Mouse (Mus musculus) lung, embryonic 14.5 days (tissue): Measurements from ENCODE around the gene Bcat2. TPM values are rescaled to one million over a fixed set of nuclear protein-coding genes. Genes with fewer than 3 reads are reported as not detected.

Experiments used
- ATAC-seq: fragments of 200-750 bp; cut with Nextera tagmentation; 2 replicates; pipeline ENCODE4 v1.8.0; 2017; ENCODE audit warnings: mild to moderate bottlenecking, moderate TSS enrichment, moderate library complexity; ENCODE audit not compliant: insufficient read depth
- DNase-seq: peaks from one replicate; pipeline ENCODE4 v3.0.0-alpha.2; 2015
- H3K27ac ChIP-seq: fragments of 300-500 bp; sonication (generic); 2 replicates; pipeline ENCODE4 v1.5.1; 2014; ENCODE audit warnings: low read depth, mild to moderate bottlenecking, moderate library complexity
- H3K27me3 ChIP-seq: fragments of 300-500 bp; sonication (generic); 2 replicates; pipeline ENCODE4 v1.6.1; 2014; ENCODE audit warnings: low read length, control low read depth; ENCODE audit not compliant: insufficient read depth
- H3K36me3 ChIP-seq: fragments of 300-500 bp; sonication (generic); 2 replicates; pipeline ENCODE4 v1.6.1; 2014; ENCODE audit warnings: control low read depth; ENCODE audit not compliant: insufficient read depth
- H3K4me1 ChIP-seq: fragments of 300-500 bp; sonication (generic); 2 replicates; pipeline ENCODE4 v1.6.1; 2014; ENCODE audit warnings: antibody characterized with exemption, control low read depth; ENCODE audit not compliant: insufficient read depth
- H3K4me2 ChIP-seq: fragments of 300-500 bp; sonication (generic); 2 replicates; pipeline ENCODE4 v1.6.1; 2014; ENCODE audit warnings: mild to moderate bottlenecking
- H3K4me3 ChIP-seq: fragments of 300-500 bp; sonication (generic); 2 replicates; pipeline ENCODE4 v1.5.1; 2014; ENCODE audit warnings: low read depth, low read length
- H3K9ac ChIP-seq: fragments of 300-500 bp; sonication (generic); 2 replicates; pipeline ENCODE4 v1.6.1; 2014
- H3K9me3 ChIP-seq: fragments of 300-500 bp; sonication (generic); 2 replicates; pipeline ENCODE4 v1.6.1; 2016; ENCODE audit warnings: low read depth, low read length, control low read depth
- CTCF ChIP-seq: IDR thresholded peaks from 2 replicates; pipeline ENCODE4 v1.5.1; 2016; ENCODE audit warnings: antibody characterized with exemption, low read depth
- WGBS: fragments of 180-500 bp; shearing (Covaris S2); extraction: QIAGEN DNeasy Blood & Tissue Kit; methylation state at CpG from one replicate; pipeline ENCODE4 v1.1.7; 2014; 5-methylcytosine and 5-hydroxymethylcytosine counted together
- polyA plus RNA-seq: library from polyadenylated mRNA; unstranded; fragments of >200 nt; fragmentation: Nextera tagmentation; extraction: Ambion mirVana; gene quantifications from 2 replicates; pipeline ENCODE4 v1.2.1, GENCODE M21; 2014

Gene Bcat2
- polyA plus RNA-seq, 1 experiment from 2014 or later, result 53.4 TPM

DNA sequence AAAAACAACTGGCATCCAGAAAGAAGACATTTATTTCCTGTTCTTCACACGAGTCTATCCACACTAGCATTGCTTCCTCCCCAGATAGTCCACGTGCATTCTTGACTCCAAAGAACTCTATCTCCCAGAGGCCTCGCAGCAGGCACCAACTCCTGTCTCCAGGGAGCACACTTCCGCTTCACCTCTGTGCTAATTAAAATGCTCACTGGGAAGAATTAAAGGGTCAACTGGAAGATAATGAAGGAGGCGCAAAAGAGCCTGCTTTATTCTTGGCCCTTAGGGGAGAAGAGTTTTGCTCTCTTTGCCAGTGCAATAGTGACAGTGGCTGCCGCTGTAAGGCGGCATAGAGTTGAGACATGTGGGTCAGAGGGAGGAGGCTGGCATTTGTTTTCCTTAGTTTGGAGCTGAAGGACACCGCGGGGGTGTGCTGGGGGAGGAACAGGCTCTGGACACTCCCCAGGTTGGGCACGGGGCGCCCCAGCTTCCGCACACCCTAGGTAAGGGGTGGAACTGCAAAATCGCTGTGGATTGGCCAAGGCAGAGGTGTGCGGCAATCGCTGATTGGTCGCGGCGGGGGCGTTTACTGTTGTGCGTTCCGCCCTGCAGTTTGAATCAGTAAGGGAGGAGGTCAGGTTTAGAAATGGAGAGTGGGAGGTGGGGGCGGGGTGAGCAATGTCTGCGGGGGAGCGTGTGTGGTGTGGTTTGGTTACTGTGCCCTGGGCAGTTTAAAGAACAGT lies 2.0 kb upstream of the Bcat2 start:
- DNase-seq, result peak; percentile 98
- Histone ChIP-seq H3K27me3 (no peaks in the 10 kb centered on the region), H3K9ac (peak overlapping the region; percentile 47), H3K4me3 (peak overlapping the region; percentile 44), H3K9me3 (no peaks in the 10 kb centered on the region), H3K4me1 (peaks cover 3% of the 10 kb centered on the region; the same call in 1 of the 2 replicates), H3K4me2 (peak overlapping the region; percentile 77), H3K27ac (peak overlapping the region; percentile 84), H3K36me3 (no peaks in the 10 kb centered on the region)
- under 1% methylated on average over 24 of the region's 24 CpGs for WGBS
- no peak for TF ChIP-seq CTCF
- ATAC-seq, result peak; percentile 97

- Histone ChIP-seq H3K27ac (peak overlapping the region; percentile 87), H3K4me1 (peaks cover 3% of the 10 kb centered on the region; the same call in 1 of the 2 replicates), H3K9me3 (no peaks in the 10 kb centered on the region), H3K4me2 (peak overlapping the region; percentile 77), H3K36me3 (0 out of 2 replicates have a peak, but pooled peaks cover 3% of the 10 kb centered on the region), H3K9ac (peak overlapping the region; percentile 47), H3K27me3 (no peaks in the 10 kb centered on the region), H3K4me3 (peak overlapping the region; percentile 44)
- DNase-seq (no peak), ATAC-seq (no peak)
- no peak for TF ChIP-seq CTCF
- WGBS, result 70% methylated on average over 10 of the region's 10 CpGs
These were observed 1.1 kb upstream of the Bcat2 start for GRCm38 (mm10) chr7:45568601-45569473.

- H3K4me1 ChIP-seq, result peaks cover 3% of the 10 kb centered on the region; the same call in 1 of the 2 replicates
- no peak for ATAC-seq
- H3K9ac ChIP-seq, result no peak overlapping the region
- 36% methylated on average over 1 of the region's 1 CpGs for WGBS
- peaks cover 23% of the 10 kb centered on the region for H3K36me3 ChIP-seq
- no peak for DNase-seq
- no peak overlapping the region for H3K27ac ChIP-seq
- H3K27me3 ChIP-seq, result no peaks in the 10 kb centered on the region
- no peaks in the 10 kb centered on the region for H3K9me3 ChIP-seq
- H3K4me3 ChIP-seq, result no peak overlapping the region
- H3K4me2 ChIP-seq, result peak overlapping the region; percentile 85; the same call in 1 of the 2 replicates
- no peak for TF ChIP-seq CTCF
These were observed 2.0 kb downstream of the Bcat2 start for GRCm38 (mm10) chr7:45571966-45572365.

DNA sequence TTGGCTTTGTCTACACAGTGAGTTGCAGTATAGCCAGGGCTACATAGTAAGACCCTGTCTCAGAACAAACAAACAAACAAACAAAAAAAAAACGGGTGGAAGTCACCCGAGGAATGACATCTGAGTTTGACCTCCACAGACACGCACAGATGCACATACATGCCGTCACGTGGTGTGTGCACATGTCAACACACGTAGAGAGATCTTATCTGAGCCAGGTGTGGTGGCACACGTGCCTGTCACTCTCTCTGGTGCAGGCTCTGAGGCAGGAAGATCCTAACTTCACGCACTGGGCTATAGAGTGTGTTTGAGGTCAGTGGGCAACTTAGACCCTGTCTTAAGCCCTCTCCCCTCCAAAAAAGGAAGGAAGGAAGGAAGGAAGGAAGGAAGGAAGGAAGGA lies 4.0 kb downstream of the Bcat2 start:
- 0 out of 2 replicates have a peak, but pooled peaks cover 3% of the 10 kb centered on the region for H3K4me1 ChIP-seq
- no peak for DNase-seq
- H3K36me3 ChIP-seq, result peaks cover 28% of the 10 kb centered on the region
- TF ChIP-seq CTCF, result no peak
- no peaks in the 10 kb centered on the region for H3K27me3 ChIP-seq
- H3K4me3 ChIP-seq, result no peak overlapping the region
- H3K4me2 ChIP-seq, result no peak overlapping the region
- no peak overlapping the region for H3K9ac ChIP-seq
- no peak overlapping the region for H3K27ac ChIP-seq
- ATAC-seq, result no peak
- no peaks in the 10 kb centered on the region for H3K9me3 ChIP-seq
- WGBS, result 64% methylated on average over 8 of the region's 8 CpGs

DNA sequence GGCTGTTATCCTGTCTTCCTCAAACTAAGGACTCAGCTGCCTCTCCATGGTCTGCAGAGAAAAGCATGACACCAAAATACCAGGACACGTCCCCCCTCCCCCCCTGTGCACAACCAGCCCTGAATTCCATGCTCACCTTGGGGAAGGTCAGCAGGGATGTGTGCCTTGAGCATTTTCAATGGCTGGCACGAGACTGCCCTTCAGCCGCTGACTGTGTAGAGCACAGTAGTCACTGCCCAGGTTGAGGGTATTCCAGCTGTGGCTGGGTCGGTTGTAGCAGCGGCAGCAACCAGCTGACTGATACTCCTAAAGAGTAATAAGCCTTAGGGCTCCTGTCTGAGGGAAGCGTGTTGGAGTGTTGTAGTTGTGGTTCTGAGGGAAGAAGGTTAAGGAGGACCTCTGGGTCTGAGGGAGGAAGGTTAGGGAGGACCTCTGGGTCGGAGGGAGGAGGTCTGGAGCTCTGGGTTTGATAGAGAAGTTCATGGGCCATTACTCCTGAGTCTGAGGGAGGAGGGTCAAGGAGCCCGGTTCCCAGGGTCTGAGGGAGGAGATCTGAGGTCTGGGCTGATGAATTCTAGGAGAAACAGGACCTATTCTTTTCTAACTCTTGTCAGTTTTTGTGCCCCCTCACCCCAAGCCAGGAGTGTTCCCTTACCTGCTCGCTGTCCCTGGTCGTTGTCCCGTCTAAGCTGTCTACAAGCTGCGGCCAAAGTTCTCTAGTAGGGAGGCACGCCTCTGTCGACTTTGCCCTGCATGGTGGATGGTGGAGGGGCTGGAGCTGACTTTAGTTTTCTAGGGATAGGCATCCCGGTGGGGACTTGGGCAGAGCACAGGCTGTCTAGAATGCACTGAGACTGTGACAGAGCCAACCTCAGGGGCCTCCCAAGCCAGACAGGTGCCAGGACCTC lies 4.8 kb downstream of the Bcat2 start:
- no peaks in the 10 kb centered on the region for H3K9me3 ChIP-seq
- H3K27me3 ChIP-seq, result no peaks in the 10 kb centered on the region
- no peak overlapping the region for H3K4me2 ChIP-seq
- H3K36me3 ChIP-seq, result peaks cover 28% of the 10 kb centered on the region
- no peak overlapping the region for H3K9ac ChIP-seq
- no peak overlapping the region for H3K4me3 ChIP-seq
- H3K4me1 ChIP-seq, result 0 out of 2 replicates have a peak, but pooled peaks cover 3% of the 10 kb centered on the region
- WGBS, result 81% methylated on average over 15 of the region's 15 CpGs
- TF ChIP-seq CTCF, result no peak
- ATAC-seq (no peak), DNase-seq (no peak)
- no peak overlapping the region for H3K27ac ChIP-seq

- WGBS, result 91% methylated on average over 6 of the region's 6 CpGs
- TF ChIP-seq CTCF, result no peak
- Histone ChIP-seq H3K4me2 (no peak overlapping the region), H3K4me3 (no peak overlapping the region), H3K9ac (no peak overlapping the region), H3K9me3 (no peaks in the 10 kb centered on the region), H3K27ac (no peak overlapping the region), H3K36me3 (peaks cover 40% of the 10 kb centered on the region; the same call in 1 of the 2 replicates), H3K4me1 (no peaks in the 10 kb centered on the region), H3K27me3 (no peaks in the 10 kb centered on the region)
- ATAC-seq (no peak), DNase-seq (no peak)
These were observed 16.0 kb downstream of the Bcat2 start for GRCm38 (mm10) chr7:45585923-45586322.
